Mouse (Mus musculus) heart, postnatal 36 days (tissue): Measurements from ENCODE around the gene Tmem9. TPM values are rescaled to one million over a fixed set of nuclear protein-coding genes. Genes with fewer than 3 reads are reported as not detected.
A peak's percentile ranks its signal among the peaks of the same experiment; 100 is the strongest.

ENCODE experiments used
- DNase-seq, 2 experiments: peaks; one replicate each; pipeline ENCODE4 v3.0.0; 2021 to 2022
- intact Hi-C: fragments of 180-260 bp; cut with DNase I; formaldehyde crosslinking; loops from one replicate; pipeline ENCODE4 v1.15.1; 2025
- total RNA-seq, 2 experiments: library from RNA; stranded (reverse); gene quantifications; 2 replicates each; pipeline ENCODE4 v1.2.3; 2021

Tmem9 gene
- total RNA-seq = 10 to 100 TPM; 16.1 to 19.4 TPM

- DNase-seq = peak; percentile 67 to 77
- intact Hi-C loops = no loop called here
Observed at GRCm38 (mm10) chr1:136007211-136008158, at the start of gene Tmem9. TSS of gene Tmem9 (plus strand) at chr1:136008150.

DNA sequence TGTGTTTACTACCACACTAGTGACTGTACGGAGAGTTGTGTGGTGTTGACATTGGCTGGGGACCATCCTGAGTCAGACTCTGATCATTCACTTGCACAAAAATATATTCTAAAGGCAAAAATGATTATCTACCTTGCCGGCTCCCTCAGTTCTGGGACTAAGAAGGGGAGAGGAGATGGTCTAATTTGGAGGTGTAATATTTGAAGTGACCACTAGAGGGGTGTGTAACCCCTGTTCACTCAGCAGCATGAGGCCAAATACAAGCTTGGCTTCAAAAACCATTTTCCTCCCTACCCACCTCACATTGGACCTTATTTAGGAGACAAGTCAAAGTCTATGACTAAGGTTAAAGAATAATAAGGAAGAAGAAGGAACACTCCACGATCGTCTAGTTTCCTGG lies 49.5 kb upstream of the Tmem9 start:
- no peak for DNase-seq
- intact Hi-C loops = loop anchor here (2.0 kb wide), 1 partner anchor 118 kb away; no protein-coding TSS in a partner anchor

GRCm38 (mm10) chr1:135963177-135963576 lies 44.8 kb upstream of the Tmem9 start:
- no peak for DNase-seq
- intact Hi-C loops = no loop called here

DNA sequence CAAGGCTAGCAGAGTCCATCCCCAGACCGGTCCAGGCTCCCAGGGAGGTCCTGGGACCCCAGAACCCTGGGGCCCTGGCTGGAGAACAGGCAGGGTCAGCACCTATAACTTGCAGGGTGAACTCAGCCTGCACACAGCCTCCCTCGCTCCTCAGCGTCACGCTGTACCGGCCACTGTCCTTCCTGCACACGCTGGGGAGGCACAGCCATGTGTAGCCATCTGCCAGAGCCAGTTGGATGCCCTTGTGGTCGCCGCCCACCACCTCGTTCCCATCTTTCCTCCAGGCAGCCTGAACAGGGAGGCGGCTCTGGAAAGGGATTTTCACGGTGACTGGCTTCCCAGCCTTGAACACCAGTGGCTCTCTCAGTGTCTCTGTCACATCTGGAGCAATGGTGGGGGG lies 43.4 kb upstream of the Tmem9 start:
- DNase-seq = no peak
- intact Hi-C loops = no loop called here

GRCm38 (mm10) chr1:135967739-135968138 lies 40.2 kb upstream of the Tmem9 start:
- intact Hi-C loops = no loop called here
- DNase-seq = no peak

DNA sequence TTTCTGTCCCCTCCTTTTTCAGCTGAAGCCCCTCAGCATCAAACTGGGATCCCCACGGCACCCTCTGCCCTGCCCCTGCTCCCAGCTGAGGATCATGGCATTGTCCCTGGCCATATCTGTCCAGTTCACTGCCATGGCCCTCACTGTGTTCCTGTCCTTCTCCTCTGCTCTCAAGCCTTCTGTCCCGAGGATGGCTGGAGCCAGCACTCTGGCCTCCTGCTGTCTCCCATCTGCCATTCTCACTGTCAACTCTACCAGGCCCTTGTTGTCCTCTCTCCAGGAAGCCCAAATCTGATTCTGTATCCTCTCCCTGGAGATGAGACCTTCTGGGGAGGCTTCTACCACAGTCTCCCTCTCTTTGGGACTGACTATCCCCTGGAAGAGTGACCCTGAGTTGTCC lies 37.5 kb upstream of the Tmem9 start:
- no peak for DNase-seq
- intact Hi-C loops = no loop called here

DNA sequence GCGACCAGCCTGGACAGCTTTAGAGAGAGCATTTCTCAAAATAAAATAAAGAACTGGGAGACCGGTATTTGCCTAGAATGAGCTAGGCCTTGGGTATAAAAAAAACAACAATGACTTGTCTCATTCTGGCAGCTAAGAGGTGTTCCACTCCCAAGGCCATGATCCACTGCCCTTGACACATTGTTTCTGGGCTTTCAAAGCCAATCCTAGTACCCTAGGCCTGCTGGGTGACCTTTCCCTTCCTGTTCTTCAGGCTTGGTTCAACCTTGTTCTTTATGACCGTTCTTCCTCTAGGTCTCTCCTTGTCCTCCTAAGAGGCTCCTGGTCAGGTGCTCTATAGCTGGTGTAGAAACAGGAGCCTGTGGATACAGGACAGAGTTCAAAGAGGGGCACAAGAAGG lies 35.4 kb upstream of the Tmem9 start:
- intact Hi-C loops = no loop called here
- DNase-seq = no peak

DNA sequence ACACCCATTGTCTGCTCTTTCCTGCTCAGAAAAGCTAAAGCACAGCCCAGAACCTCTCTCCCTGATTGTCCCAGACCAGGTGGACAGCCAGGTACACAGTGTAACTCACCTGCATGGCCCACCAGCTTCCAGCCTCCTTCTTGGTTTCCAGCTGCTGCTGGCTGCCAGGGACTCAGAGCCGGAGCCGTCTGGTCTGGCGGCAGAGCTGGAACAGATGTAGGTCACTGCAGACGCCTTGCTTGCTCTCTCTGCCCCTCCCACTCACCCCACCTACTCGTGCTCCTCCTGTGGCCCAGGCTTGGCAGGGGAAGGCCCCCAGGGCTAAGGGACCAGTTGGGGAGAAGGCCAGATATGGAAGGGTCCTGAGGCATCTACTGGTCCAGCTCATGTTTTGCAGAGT lies 23.8 kb upstream of the Tmem9 start:
- DNase-seq = no peak
- intact Hi-C loops = no loop called here

DNA sequence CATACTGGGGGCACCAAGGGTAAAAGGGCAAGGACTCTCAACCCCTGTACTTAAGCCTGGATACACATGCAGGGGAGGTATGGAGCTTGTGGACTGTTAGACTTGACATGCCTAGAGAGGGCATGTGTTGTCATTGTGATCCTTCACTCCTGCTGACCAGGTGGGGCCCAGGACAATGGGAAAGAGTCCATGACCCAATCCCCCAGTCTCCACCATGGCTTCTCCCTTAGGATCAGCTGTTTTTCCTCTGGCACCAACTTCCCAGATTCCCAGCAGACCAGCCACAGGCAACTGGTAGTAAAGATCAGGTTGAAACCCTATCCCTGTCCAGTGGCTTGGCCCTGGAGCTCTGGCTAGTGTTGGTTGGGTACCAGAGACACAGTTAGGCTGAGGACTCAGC lies 18.1 kb upstream of the Tmem9 start:
- no peak for DNase-seq
- intact Hi-C loops = no loop called here

DNA sequence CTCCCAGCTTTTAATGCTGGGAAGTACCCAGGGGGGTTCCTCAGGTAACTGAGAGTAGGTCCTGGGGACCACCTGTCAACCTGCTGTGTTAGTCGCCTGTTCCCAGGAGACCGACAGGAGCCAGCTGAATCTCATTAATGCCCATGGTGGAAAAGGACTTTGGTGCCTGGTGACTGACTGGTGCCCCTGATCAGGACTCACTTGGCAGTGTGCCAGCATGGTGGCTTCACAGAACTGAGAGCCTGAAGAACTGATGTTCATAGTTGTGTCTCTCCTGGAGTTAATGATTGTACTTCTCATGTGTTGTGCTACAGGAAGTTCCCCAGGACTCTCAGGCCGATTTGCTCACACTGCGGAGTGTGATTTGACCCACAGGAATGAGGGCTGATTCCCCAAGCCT lies 14.5 kb upstream of the Tmem9 start:
- intact Hi-C loops = no loop called here
- no peak for DNase-seq

- intact Hi-C loops = no loop called here
- DNase-seq = no peak
Observed at GRCm38 (mm10) chr1:135997537-135997936, 10.4 kb upstream of the Tmem9 start.

- intact Hi-C loops = no loop called here
- no peak for DNase-seq
Observed at GRCm38 (mm10) chr1:135999720-136000287, 8.1 kb upstream of the Tmem9 start.

DNA sequence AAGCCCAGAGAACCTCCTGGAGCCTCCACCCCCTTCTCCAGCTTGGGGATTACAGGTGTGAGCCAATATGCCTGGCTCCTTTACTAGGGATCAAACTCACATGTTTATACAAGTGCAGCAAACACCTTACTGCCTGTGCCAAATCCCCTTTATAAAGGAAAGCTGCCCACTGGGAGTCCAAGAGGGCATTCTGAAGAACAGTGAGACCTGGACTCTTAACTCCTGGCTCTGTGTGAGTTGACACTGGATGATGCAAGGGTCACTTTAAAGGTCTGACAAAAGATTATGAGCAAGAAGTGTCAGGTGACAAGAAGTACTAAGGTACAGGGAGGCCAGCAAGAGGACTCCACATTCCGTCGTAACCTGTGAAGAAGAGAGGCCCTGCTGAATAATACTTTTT lies 6.5 kb upstream of the Tmem9 start:
- DNase-seq = no peak
- intact Hi-C loops = no loop called here

DNA sequence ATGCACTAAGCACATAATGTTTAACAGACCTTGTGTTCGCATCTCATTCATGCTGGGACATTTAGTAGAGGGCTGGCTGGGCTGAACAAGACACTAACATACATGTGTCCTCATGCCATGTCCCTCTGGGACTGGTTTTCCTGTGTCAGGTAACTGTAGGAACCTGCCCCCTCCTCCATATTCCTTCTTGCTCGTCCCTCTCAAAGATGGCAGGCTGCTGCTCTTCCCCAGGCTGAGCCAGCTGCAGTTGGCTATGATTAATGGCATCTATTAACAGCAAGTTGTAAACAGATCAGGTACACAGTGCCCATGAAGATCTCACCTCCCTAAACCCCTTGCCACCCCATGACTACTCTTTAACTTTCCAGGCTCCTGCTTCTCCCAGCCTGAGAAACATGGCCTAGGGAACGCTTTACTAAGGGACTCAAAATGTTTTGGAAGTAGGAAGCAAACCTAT lies 1.6 kb upstream of the Tmem9 start, which contains the start of gene Igfn1:
Gene Igfn1, minus strand, starts transcription at position 51 of the 457 bp plus-strand sequence.
- intact Hi-C loops = no loop called here
- no peak for DNase-seq

DNA sequence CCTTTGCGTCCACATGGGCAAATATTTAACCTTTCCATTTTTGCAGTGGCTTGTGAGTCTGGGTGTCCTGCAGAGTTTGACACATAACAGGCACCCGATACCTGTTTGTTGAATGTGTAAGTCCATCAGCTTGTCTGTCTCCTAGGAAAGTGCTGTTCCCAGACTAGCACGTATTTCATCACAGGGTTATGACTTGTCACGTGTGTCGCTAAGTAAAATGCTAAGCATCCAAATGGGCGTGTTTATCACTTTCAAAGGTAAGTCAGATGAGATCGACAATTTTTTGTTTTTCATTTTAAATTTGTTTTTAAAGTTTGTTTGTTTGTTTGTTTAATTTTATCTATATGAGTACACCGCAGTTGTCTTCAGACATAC lies 196 bp downstream of the Tmem9 start:
- intact Hi-C loops = no loop called here
- DNase-seq = no peak

GRCm38 (mm10) chr1:136010247-136010646 lies 2.3 kb downstream of the Tmem9 start:
- intact Hi-C loops = no loop called here
- no peak for DNase-seq

- intact Hi-C loops = no loop called here
- DNase-seq = no peak
Observed at GRCm38 (mm10) chr1:136013513-136013912, 5.6 kb downstream of the Tmem9 start.

GRCm38 (mm10) chr1:136014796-136015502 lies 7.0 kb downstream of the Tmem9 start:
- no peak for DNase-seq
- intact Hi-C loops = no loop called here

- no peak for DNase-seq
- intact Hi-C loops = no loop called here
Observed at GRCm38 (mm10) chr1:136017307-136017706, 9.4 kb downstream of the Tmem9 start.

- intact Hi-C loops = no loop called here
- peak; percentile 90 for DNase-seq
Observed at GRCm38 (mm10) chr1:136017907-136018313, 10.0 kb downstream of the Tmem9 start.
